Mouse (Mus musculus): ENCODE measurements around the gene Mpz. TPM values are rescaled to one million over a fixed set of nuclear protein-coding genes. Genes with fewer than 3 reads are reported as not detected.

Gene Mpz
- 1.6 and 2.0 TPM in 2 replicates for total RNA-seq (2014; rRNA removed; ENCODE audit: low replicate concordance)
- polyA plus RNA-seq (2015; fragmentation: Nextera tagmentation; extraction: Ambion mirVana), result 0.05 and 0.49 TPM in 2 replicates

GRCm38 (mm10) chr1:171149974-171150760 lies at the start of gene Mpz, which contains the start of gene Sdhc:
Gene Mpz, plus strand, starts transcription at chr1:171150711.
Gene Sdhc, minus strand, starts transcription at chr1:171150603.
- Histone ChIP-seq H3K4me1 (ENCODE audit: control insufficient read depth, insufficient read depth) (peaks cover 11% of the 10 kb centered on the region), H3K27ac (ENCODE audit: low read depth) (peak within 1 kb of the TSS; percentile 97), H3K9me3 (replicated peaks; ENCODE audit: control insufficient read depth, low read length) (no peaks in the 10 kb centered on the region), H3K4me2 (ENCODE audit: low read depth, low read length) (peak within 1 kb of the TSS; percentile 87), H3K36me3 (replicated peaks; ENCODE audit: control insufficient read depth, insufficient read depth, low read length) (peaks cover 11% of the 10 kb centered on the region), H3K9ac (replicated peaks; ENCODE audit: low read depth, low read length) (peak within 1 kb of the TSS; percentile 93), H3K27me3 (ENCODE audit: control insufficient read depth, insufficient read depth, low read length) (no peaks in the 10 kb centered on the region), H3K4me3 (ENCODE audit: low read depth, low read length) (peak within 1 kb of the TSS; percentile 78)
- ATAC-seq (ENCODE audit: insufficient read depth, low read depth), result peak; percentile 98
- DNase-seq (ENCODE audit: low spot score), result peak; percentile 89
- TF ChIP-seq EP300 (IDR thresholded peaks at IDR 0.05; ENCODE audit: low read depth) (no peak), CTCF (IDR thresholded peaks at IDR 0.05; ENCODE audit: low read depth) (no peak)
- WGBS, result 1% methylated on average over 34 of the region's 34 CpGs

GRCm38 (mm10) chr1:171101033-171101432 lies 49.5 kb upstream of the Mpz start:
- Histone ChIP-seq H3K27me3 (ENCODE audit: control insufficient read depth, insufficient read depth, low read length) (no peaks in the 10 kb centered on the region), H3K4me2 (ENCODE audit: low read depth, low read length) (no peak overlapping the region), H3K36me3 (replicated peaks; ENCODE audit: control insufficient read depth, insufficient read depth, low read length) (no peaks in the 10 kb centered on the region), H3K9me3 (replicated peaks; ENCODE audit: control insufficient read depth, low read length) (no peaks in the 10 kb centered on the region), H3K27ac (ENCODE audit: low read depth) (no peak overlapping the region), H3K4me3 (ENCODE audit: low read depth, low read length) (no peak overlapping the region), H3K9ac (replicated peaks; ENCODE audit: low read depth, low read length) (no peak overlapping the region), H3K4me1 (ENCODE audit: control insufficient read depth, insufficient read depth) (peaks cover 10% of the 10 kb centered on the region; the same call in 1 of the 2 replicates)
- WGBS, result 46% methylated on average over 2 of the region's 2 CpGs
- no peak for DNase-seq (ENCODE audit: low spot score)
- no peak for TF ChIP-seq EP300 (IDR thresholded peaks at IDR 0.05; ENCODE audit: low read depth)
- no peak for TF ChIP-seq CTCF (IDR thresholded peaks at IDR 0.05; ENCODE audit: low read depth)
- no peak for ATAC-seq (ENCODE audit: insufficient read depth, low read depth)

GRCm38 (mm10) chr1:171101733-171102546 lies 48.6 kb upstream of the Mpz start:
- ATAC-seq (ENCODE audit: insufficient read depth, low read depth), result peak; percentile 83
- peak overlapping the region; percentile 57 for H3K9ac ChIP-seq (replicated peaks; ENCODE audit: low read depth, low read length)
- WGBS, result under 1% methylated on average over 40 of the region's 40 CpGs
- TF ChIP-seq EP300 (IDR thresholded peaks at IDR 0.05; ENCODE audit: low read depth), result no peak
- TF ChIP-seq CTCF (IDR thresholded peaks at IDR 0.05; ENCODE audit: low read depth), result peak; percentile 25; the same call in 1 of the 2 replicates
- H3K9me3 ChIP-seq (replicated peaks; ENCODE audit: control insufficient read depth, low read length), result no peaks in the 10 kb centered on the region
- no peaks in the 10 kb centered on the region for H3K36me3 ChIP-seq (replicated peaks; ENCODE audit: control insufficient read depth, insufficient read depth, low read length)
- H3K4me3 ChIP-seq (ENCODE audit: low read depth, low read length), result peak overlapping the region; percentile 72
- H3K4me2 ChIP-seq (ENCODE audit: low read depth, low read length), result peak overlapping the region; percentile 79
- no peaks in the 10 kb centered on the region for H3K27me3 ChIP-seq (ENCODE audit: control insufficient read depth, insufficient read depth, low read length)
- peak overlapping the region; percentile 70 for H3K27ac ChIP-seq (ENCODE audit: low read depth)
- H3K4me1 ChIP-seq (ENCODE audit: control insufficient read depth, insufficient read depth), result 0 out of 2 replicates have a peak, but pooled peaks cover under 1% of the 10 kb centered on the region
- DNase-seq (ENCODE audit: low spot score), result peak; percentile 71

- peak overlapping the region; percentile 57 for H3K9ac ChIP-seq (replicated peaks; ENCODE audit: low read depth, low read length)
- peak overlapping the region; percentile 79 for H3K4me2 ChIP-seq (ENCODE audit: low read depth, low read length)
- under 1% methylated on average over 35 of the region's 35 CpGs for WGBS
- H3K4me3 ChIP-seq (ENCODE audit: low read depth, low read length), result peak overlapping the region; percentile 72
- H3K27me3 ChIP-seq (ENCODE audit: control insufficient read depth, insufficient read depth, low read length), result no peaks in the 10 kb centered on the region
- H3K36me3 ChIP-seq (replicated peaks; ENCODE audit: control insufficient read depth, insufficient read depth, low read length), result no peaks in the 10 kb centered on the region
- DNase-seq (ENCODE audit: low spot score) (peak; percentile 71), ATAC-seq (ENCODE audit: insufficient read depth, low read depth) (peak; percentile 88)
- H3K9me3 ChIP-seq (replicated peaks; ENCODE audit: control insufficient read depth, low read length), result no peaks in the 10 kb centered on the region
- H3K27ac ChIP-seq (ENCODE audit: low read depth), result peak overlapping the region; percentile 70
- H3K4me1 ChIP-seq (ENCODE audit: control insufficient read depth, insufficient read depth), result no peaks in the 10 kb centered on the region
- TF ChIP-seq EP300 (IDR thresholded peaks at IDR 0.05; ENCODE audit: low read depth) (0 out of 2 replicates have a peak, but pooled peaks have one; percentile 15), CTCF (IDR thresholded peaks at IDR 0.05; ENCODE audit: low read depth) (no peak)
Measured at GRCm38 (mm10) chr1:171102547-171103177, 47.8 kb upstream of the Mpz start.

Data from heart, postnatal 0 days (tissue).